Mouse (Mus musculus): Measurements from ENCODE around the gene Sptssb. TPM values are rescaled to one million over a fixed set of nuclear protein-coding genes. Genes with fewer than 3 reads are reported as not detected.

The Sptssb gene
- polyA plus RNA-seq, 1 experiment from 2014 or later, result 0.45 TPM

- no peaks in the 10 kb centered on the region for H3K27me3 ChIP-seq (replicated peaks)
- no peak overlapping the region for H3K4me3 ChIP-seq
- no peak overlapping the region for H3K9ac ChIP-seq
- 79% methylated on average over 3 of the region's 3 CpGs for WGBS
- ATAC-seq (replicated peaks), result no peak
- H3K4me2 ChIP-seq, result no peak overlapping the region
- H3K27ac ChIP-seq, result no peak overlapping the region
- no peaks in the 10 kb centered on the region for H3K36me3 ChIP-seq (replicated peaks)
- H3K9me3 ChIP-seq, result no peaks in the 10 kb centered on the region
- H3K4me1 ChIP-seq, result no peaks in the 10 kb centered on the region
Observed at GRCm38 (mm10) chr3:69792823-69793417, 66.8 kb downstream of the Sptssb start.

GRCm38 (mm10) chr3:69779246-69779796 is 80.4 kb downstream of the Sptssb start:
- Histone ChIP-seq H3K4me1 (no peaks in the 10 kb centered on the region), H3K27ac (no peak overlapping the region), H3K4me2 (no peak overlapping the region), H3K9ac (no peak overlapping the region), H3K27me3 (replicated peaks) (no peaks in the 10 kb centered on the region), H3K9me3 (no peaks in the 10 kb centered on the region), H3K36me3 (replicated peaks) (no peaks in the 10 kb centered on the region), H3K4me3 (no peak overlapping the region)
- no peak for ATAC-seq (replicated peaks)
- WGBS, result 81% methylated on average over 4 of the region's 4 CpGs

DNA sequence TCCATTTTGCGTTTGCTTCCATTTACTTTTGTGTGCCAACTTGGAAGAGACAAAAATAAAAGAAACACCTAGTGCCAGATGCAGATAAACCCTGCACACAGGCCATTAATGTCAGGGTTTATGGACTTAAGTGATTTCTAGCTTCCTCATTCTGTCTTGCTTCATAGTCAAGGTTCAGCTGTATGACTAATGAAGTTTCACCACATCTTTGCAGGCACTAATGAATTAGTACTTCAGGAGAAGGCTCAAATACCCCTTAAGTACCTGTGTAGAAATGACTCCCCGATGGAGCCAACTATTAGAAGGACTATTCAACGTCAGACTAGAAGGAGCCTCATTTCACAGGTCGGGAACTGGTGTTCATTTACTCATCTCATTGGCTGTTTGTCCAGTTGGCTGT is 86.4 kb downstream of the Sptssb start:
- Histone ChIP-seq H3K27ac (no peak overlapping the region), H3K27me3 (replicated peaks) (no peaks in the 10 kb centered on the region), H3K4me1 (no peaks in the 10 kb centered on the region), H3K9me3 (no peaks in the 10 kb centered on the region), H3K4me3 (no peak overlapping the region), H3K4me2 (no peak overlapping the region), H3K36me3 (replicated peaks) (no peaks in the 10 kb centered on the region), H3K9ac (no peak overlapping the region)
- no peak for ATAC-seq (replicated peaks)
- 84% methylated on average over 4 of the region's 4 CpGs for WGBS

Other genes starting within 250 kb of the Sptssb start
- gene Nmd3, start 138.0 kb downstream of the Sptssb start, polyA plus RNA-seq (2015; fragmentation: Nextera tagmentation; extraction: Ambion mirVana), result 86.8 and 94.1 TPM in 2 replicates
- gene Otol1, start 147.7 kb upstream of the Sptssb start, polyA plus RNA-seq (2015; fragmentation: Nextera tagmentation; extraction: Ambion mirVana), result not detected in 2 replicates